Mouse (Mus musculus) ES-E14 (cell line): Measurements from ENCODE around the gene Zkscan16. TPM values are rescaled to one million over a fixed set of nuclear protein-coding genes. Genes with fewer than 3 reads are reported as not detected.

Experiments used
- DNase-seq: peaks from one replicate; pipeline ENCODE4 v3.0.0-alpha.2; 2013; ENCODE audit warnings: low read depth, low spot score
- H3K27ac ChIP-seq: 2 replicates; pipeline ENCODE4 v1.5.1; 2012; ENCODE audit warnings: low read depth, mild to moderate bottlenecking, low read length, moderate library complexity, mixed read lengths; ENCODE audit not compliant: poor library complexity, insufficient read depth, severe bottlenecking
- H3K36me3 ChIP-seq: 2 replicates; pipeline ENCODE4 v1.6.1; 2012; ENCODE audit warnings: mild to moderate bottlenecking, low read length, moderate library complexity, mixed read lengths; ENCODE audit not compliant: control insufficient read depth, poor library complexity, insufficient read depth, severe bottlenecking
- H3K4me1 ChIP-seq, 2 experiments: fragments of 150-350 bp in 1 of 2; sonication (generic) in 1 of 2; 2 replicates each; pipeline ENCODE4 v1.6.1; 2012; ENCODE audit warnings: low read length in 2 of 2, mild to moderate bottlenecking in 1 of 2, mixed read lengths in 1 of 2; ENCODE audit not compliant: control insufficient read depth in 2 of 2, insufficient read depth in 2 of 2, poor library complexity in 1 of 2
- H3K4me3 ChIP-seq, 2 experiments: fragments of 150-350 bp in 1 of 2; sonication (generic) in 1 of 2; 2 replicates each; pipeline ENCODE4 v1.5.1; 2012; ENCODE audit warnings: low read length in 2 of 2, low read depth in 1 of 2, mild to moderate bottlenecking in 1 of 2, mixed read lengths in 1 of 2; ENCODE audit not compliant: insufficient read depth in 1 of 2, poor library complexity in 1 of 2, severe bottlenecking in 1 of 2
- H3K9ac ChIP-seq: 2 replicates; pipeline ENCODE4 v1.6.1; 2012; ENCODE audit warnings: low read depth, mild to moderate bottlenecking, low read length, mixed read lengths; ENCODE audit not compliant: poor library complexity, insufficient read depth, severe bottlenecking
- H3K9me3 ChIP-seq: fragments of 150-350 bp; sonication (generic); 2 replicates; pipeline ENCODE4 v1.6.1; 2012; ENCODE audit warnings: low read depth, mild to moderate bottlenecking, low read length; ENCODE audit not compliant: control insufficient read depth, insufficient read depth
- CHD2 ChIP-seq: IDR thresholded peaks from 2 replicates; pipeline ENCODE4 v1.6.1; 2014; ENCODE audit warnings: mild to moderate bottlenecking, low read depth, low read length, inconsistent platforms
- HCFC1 ChIP-seq: IDR thresholded peaks from 2 replicates; pipeline ENCODE4 v1.6.1; 2012; ENCODE audit warnings: low read length, inconsistent platforms, borderline replicate concordance; ENCODE audit not compliant: insufficient read depth
- MAFK ChIP-seq: IDR thresholded peaks from 2 replicates; pipeline ENCODE4 v1.6.1; 2014; ENCODE audit warnings: mild to moderate bottlenecking, low read depth, low read length, inconsistent platforms; ENCODE audit not compliant: insufficient read depth
- ZC3H11A ChIP-seq: IDR thresholded peaks from 2 replicates; pipeline ENCODE4 v1.6.1; 2012; ENCODE audit warnings: low read depth, mild to moderate bottlenecking, inconsistent platforms, low read length, borderline replicate concordance
- ZNF384 ChIP-seq: IDR thresholded peaks from 2 replicates; pipeline ENCODE4 v1.6.1; 2012; ENCODE audit warnings: low read depth, low read length, inconsistent platforms
- in situ Hi-C, 2 experiments: fragments of 600-800 bp; cut with MboI; formaldehyde crosslinking; loops; one replicate each; pipeline ENCODE4 v1.15.1; 2025; ENCODE audit warnings: low sequenced_read_pairs in 2 of 2, inconsistent platforms in 1 of 2; ENCODE audit not compliant: unreplicated experiment in 2 of 2
- total RNA-seq: library from RNA; depleted of rRNA; stranded (reverse); fragments of 300-350 nt; gene quantifications from 2 replicates; pipeline ENCODE4 v1.2.3, GENCODE M21; 2012; rRNA removed

Gene Zkscan16
- total RNA-seq: 0.63 and 0.80 TPM in 2 replicates

DNA sequence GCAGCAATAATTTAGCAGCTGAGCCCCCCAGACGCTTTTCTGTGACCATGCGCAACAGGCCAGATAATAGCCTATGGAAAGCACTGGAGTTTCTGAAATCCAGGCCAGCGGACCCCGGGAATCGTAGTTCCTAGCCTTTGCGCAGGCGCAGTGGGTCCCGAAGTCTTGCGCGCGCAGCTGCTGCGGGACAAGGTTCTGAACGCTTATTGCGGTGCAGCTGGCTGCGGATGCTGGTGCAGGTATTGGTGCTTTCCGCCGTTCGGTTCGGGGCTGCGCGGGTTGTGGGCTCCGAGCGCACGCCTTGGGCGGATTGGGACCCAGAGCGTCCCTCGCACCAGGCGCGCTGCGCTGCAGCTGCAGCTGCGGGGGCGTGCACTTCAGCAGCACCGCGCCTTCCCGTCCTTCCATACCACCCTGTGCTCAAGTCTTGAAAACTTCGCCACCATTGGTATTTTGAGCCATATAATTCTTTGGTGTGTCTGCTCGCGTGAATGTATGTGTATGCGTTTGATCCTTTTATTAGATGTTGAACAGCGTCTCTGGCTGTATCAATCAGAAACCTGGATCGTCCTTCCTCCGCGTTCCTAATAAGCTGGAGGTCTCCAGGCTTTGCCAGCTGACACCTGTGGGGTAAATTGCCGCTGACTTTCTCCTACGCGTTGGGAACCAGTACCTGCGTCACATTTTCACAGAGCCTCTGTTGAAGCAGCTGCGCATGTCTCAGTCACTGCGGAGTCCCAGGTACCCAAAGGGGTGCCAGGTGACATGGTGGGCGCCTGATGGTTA, at the start of gene Zkscan16:
Zkscan16 (plus strand) TSS at position 209 of the 786 bp plus-strand sequence.
- Histone ChIP-seq H3K9me3 (no peaks in the 10 kb centered on the region), H3K4me3 (peak within 1 kb of the TSS; percentile 66 to 76), H3K4me1 (no peaks in the 10 kb centered on the region; a peak in 1 of 4 replicates), H3K9ac (peak within 1 kb of the TSS; percentile 71), H3K36me3 (no peaks in the 10 kb centered on the region), H3K27ac (no peak within 1 kb of the TSS)
- TF ChIP-seq CHD2 (no peak), MAFK (no peak), ZC3H11A (no peak), ZNF384 (no peak), HCFC1 (no peak; the same call in 1 of the 2 replicates)
- in situ Hi-C loops: no loop called here
- DNase-seq: peak; percentile 59

DNA sequence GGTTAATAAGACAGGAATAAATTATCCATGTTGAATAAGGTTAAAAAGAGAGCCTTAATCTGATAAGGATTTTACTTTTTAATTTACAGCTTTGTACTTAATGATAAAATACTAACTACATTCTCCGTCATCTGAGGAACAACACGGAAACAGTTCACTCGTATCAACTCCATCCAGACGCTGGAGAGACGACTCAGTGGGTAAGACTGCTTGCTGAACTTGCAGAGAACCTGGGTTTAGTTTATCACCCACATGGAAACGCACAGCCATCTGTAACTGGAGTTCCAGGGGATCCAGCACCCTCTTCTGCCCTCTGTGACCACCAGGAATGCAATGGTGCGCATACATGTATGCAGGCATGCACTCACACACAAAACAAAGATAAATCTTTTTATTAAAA, 49.0 kb upstream of the Zkscan16 start:
- no peaks in the 10 kb centered on the region for H3K9me3 ChIP-seq
- H3K9ac ChIP-seq: no peak overlapping the region
- H3K36me3 ChIP-seq: no peaks in the 10 kb centered on the region
- H3K4me3 ChIP-seq: no peak overlapping the region
- TF ChIP-seq ZNF384: no peak
- TF ChIP-seq HCFC1: no peak
- TF ChIP-seq MAFK: no peak
- no peak for TF ChIP-seq CHD2
- TF ChIP-seq ZC3H11A: no peak
- H3K27ac ChIP-seq: no peak overlapping the region
- no peaks in the 10 kb centered on the region for H3K4me1 ChIP-seq
- in situ Hi-C loops: no loop called here
- DNase-seq: no peak

DNA sequence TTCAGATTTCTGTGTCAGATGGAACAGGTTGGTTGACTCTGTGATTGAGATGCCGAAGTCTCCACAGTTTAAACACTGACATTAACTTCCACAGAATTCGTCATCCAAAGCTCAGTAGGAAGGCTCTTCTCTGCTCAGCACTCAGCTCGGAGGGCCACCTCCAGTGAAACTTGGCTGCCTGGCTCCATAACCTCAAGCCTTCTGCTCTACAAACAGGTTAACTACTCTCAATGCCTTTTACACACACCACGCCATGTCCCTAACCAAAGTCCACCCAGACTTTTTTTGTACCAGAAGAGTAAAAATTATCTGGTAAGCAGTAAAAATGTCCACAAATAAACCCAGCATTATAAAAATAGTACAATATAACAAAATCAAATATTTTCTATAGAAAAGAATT, 46.0 kb upstream of the Zkscan16 start:
- H3K36me3 ChIP-seq: no peaks in the 10 kb centered on the region
- no peaks in the 10 kb centered on the region for H3K4me1 ChIP-seq
- no peak overlapping the region for H3K9ac ChIP-seq
- in situ Hi-C loops: no loop called here
- no peak overlapping the region for H3K27ac ChIP-seq
- no peak overlapping the region for H3K4me3 ChIP-seq
- no peaks in the 10 kb centered on the region for H3K9me3 ChIP-seq
- TF ChIP-seq ZNF384 (no peak), ZC3H11A (no peak), MAFK (no peak), CHD2 (no peak), HCFC1 (no peak)
- DNase-seq: no peak

DNA sequence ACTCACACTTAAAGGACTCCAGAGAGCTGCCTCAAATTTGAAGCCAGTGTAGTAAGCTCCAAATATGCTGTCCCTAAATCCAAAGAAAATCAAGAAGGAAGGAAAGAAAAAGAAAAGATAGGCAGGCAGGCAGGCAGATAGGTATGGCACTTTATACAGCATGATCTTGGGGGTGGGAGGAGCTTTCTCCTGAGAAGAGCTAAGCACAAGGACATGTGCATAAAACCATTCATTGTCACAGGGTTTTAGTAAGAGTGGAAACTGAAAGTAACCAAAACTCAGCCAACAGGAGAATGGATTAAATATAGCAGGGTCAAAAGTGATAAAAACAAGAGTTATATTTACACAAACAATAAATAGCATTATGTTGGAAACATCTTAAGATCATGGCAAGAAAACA, 45.1 kb upstream of the Zkscan16 start:
- no peaks in the 10 kb centered on the region for H3K36me3 ChIP-seq
- no peak overlapping the region for H3K4me3 ChIP-seq
- no peak for DNase-seq
- TF ChIP-seq CHD2 (no peak), MAFK (no peak), ZNF384 (no peak)
- in situ Hi-C loops: no loop called here
- no peaks in the 10 kb centered on the region for H3K9me3 ChIP-seq
- H3K27ac ChIP-seq: no peak overlapping the region
- no peak overlapping the region for H3K9ac ChIP-seq
- H3K4me1 ChIP-seq: no peaks in the 10 kb centered on the region

DNA sequence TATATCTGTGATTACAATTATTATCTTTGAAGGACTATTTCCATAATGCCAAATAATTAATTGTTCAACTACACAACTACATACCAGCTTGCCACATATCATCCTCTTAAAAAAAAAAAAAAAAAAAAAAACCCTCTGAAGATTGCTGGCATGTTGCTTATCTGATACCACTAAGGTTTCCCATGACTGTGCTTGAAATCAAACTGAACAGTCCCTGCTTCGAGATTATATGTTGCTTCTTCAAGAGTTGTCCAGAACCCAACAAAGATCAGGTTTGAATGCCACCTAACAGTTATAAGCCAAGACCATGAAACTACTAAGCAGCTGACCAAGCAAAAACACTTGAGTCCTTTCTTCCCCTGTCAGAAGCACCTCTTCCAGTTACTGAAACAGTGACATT, 36.0 kb upstream of the Zkscan16 start:
- Histone ChIP-seq H3K9me3 (no peaks in the 10 kb centered on the region), H3K9ac (no peak overlapping the region), H3K36me3 (no peaks in the 10 kb centered on the region), H3K27ac (no peak overlapping the region), H3K4me3 (no peak overlapping the region), H3K4me1 (no peaks in the 10 kb centered on the region)
- in situ Hi-C loops: no loop called here
- no peak for DNase-seq
- no peak for TF ChIP-seq ZNF384
- no peak for TF ChIP-seq HCFC1
- no peak for TF ChIP-seq MAFK
- no peak for TF ChIP-seq CHD2
- TF ChIP-seq ZC3H11A: no peak
